Mouse (Mus musculus) B cell, adult 62 days (primary cell): ENCODE measurements around the gene Cttnbp2. TPM values are rescaled to one million over a fixed set of nuclear protein-coding genes. Genes with fewer than 3 reads are reported as not detected.

Experiments used
- total RNA-seq: library from RNA; stranded (reverse); gene quantifications from 4 replicates; pipeline ENCODE4 v1.2.4, GENCODE M21; 2023

Cttnbp2 gene
- not detected in 4 replicates for total RNA-seq

DNA sequence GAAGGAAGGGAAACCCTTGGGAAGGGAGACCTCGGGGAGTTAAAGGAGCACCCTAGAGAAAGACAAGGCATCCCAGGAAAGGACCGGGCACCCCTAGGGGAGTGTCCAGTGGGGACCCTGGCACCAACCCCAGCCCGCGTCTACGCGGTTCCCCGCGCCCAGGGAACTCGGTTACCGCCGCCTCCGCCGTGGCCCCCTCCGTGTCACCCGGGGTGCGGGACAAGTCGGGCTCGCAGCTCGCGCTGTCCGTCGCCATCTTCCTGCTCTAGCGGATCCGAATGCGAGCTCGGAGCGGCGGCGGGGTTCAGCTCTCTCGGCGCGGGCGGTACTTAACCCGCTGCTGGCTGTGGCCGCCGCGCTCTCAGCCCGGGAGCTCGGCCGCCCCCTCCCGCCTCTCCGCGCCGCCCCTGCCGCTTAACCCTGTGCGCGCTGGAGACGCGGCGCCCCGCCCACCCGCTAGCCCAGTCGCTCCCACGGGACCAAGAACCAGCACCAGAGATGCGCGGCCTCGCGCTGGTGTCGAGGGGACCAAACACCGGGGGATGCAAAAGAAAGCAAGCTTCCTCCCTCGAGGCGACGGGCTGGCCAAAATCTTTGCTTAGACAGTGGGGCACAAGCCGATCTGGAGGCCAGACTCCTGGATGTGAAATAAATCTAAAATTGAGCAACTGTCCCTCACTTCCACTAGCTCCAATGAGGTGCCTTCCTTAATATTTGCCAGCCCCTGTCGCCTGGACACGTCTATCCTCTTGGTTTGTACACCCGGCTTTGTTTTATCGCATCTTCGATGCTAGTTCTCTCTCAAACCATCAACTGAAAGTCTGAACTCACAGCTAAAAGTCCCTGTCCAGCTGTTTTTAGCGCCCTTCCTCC is at the start of gene Cttnbp2:
Gene Cttnbp2 (minus strand): TSS at position 364 of the 873 bp plus-strand sequence.

